Mouse (Mus musculus) fibroblast of lung, adult 2 months (primary cell): ENCODE results near the gene Pbp2.

Source experiments
- DNase-seq: peaks from one replicate; pipeline ENCODE4 v3.0.0-alpha.2; 2011; ENCODE audit warnings: low read depth

The Pbp2 gene

GRCm38 (mm10) chr6:135302421-135303125 lies 7.6 kb downstream of the Pbp2 start:
- no peak for DNase-seq

- no peak for DNase-seq
Observed at GRCm38 (mm10) chr6:135300469-135300868, 9.7 kb downstream of the Pbp2 start.

GRCm38 (mm10) chr6:135299024-135299550 lies 11.1 kb downstream of the Pbp2 start:
- DNase-seq = no peak

- DNase-seq = no peak
Observed at GRCm38 (mm10) chr6:135297570-135297969, 12.6 kb downstream of the Pbp2 start.

- DNase-seq = no peak
Observed at GRCm38 (mm10) chr6:135296267-135296666, 13.9 kb downstream of the Pbp2 start.

- DNase-seq = peak; percentile 53
Observed at GRCm38 (mm10) chr6:135295082-135295861, 14.9 kb downstream of the Pbp2 start.

GRCm38 (mm10) chr6:135294150-135294549 lies 16.1 kb downstream of the Pbp2 start:
- DNase-seq = no peak

GRCm38 (mm10) chr6:135292391-135292790 lies 17.8 kb downstream of the Pbp2 start:
- no peak for DNase-seq

GRCm38 (mm10) chr6:135279856-135280255 lies 30.3 kb downstream of the Pbp2 start:
- DNase-seq = no peak

GRCm38 (mm10) chr6:135279286-135279685 lies 30.9 kb downstream of the Pbp2 start:
- no peak for DNase-seq

GRCm38 (mm10) chr6:135278302-135278701 lies 31.9 kb downstream of the Pbp2 start:
- DNase-seq = no peak

- no peak for DNase-seq
Observed at GRCm38 (mm10) chr6:135276474-135277295, 33.5 kb downstream of the Pbp2 start.

GRCm38 (mm10) chr6:135275231-135275630 lies 35.0 kb downstream of the Pbp2 start:
- no peak for DNase-seq

GRCm38 (mm10) chr6:135273066-135273465 lies 37.1 kb downstream of the Pbp2 start:
- DNase-seq = no peak

- DNase-seq = no peak
Observed at GRCm38 (mm10) chr6:135271761-135272160, 38.4 kb downstream of the Pbp2 start.

- no peak for DNase-seq
Observed at GRCm38 (mm10) chr6:135269626-135270025, 40.6 kb downstream of the Pbp2 start.

- no peak for DNase-seq
Observed at GRCm38 (mm10) chr6:135268392-135268791, 41.8 kb downstream of the Pbp2 start.

- DNase-seq = no peak
Observed at GRCm38 (mm10) chr6:135267221-135267620, 43.0 kb downstream of the Pbp2 start.

GRCm38 (mm10) chr6:135266056-135266455 lies 44.1 kb downstream of the Pbp2 start:
- no peak for DNase-seq

- no peak for DNase-seq
Observed at GRCm38 (mm10) chr6:135264136-135264535, 46.1 kb downstream of the Pbp2 start.

- DNase-seq = no peak
Observed at GRCm38 (mm10) chr6:135262565-135262964, 47.6 kb downstream of the Pbp2 start.

- DNase-seq = no peak
Observed at GRCm38 (mm10) chr6:135261124-135261523, 49.1 kb downstream of the Pbp2 start.
